Mouse (Mus musculus): ENCODE data around the gene Il6ra. TPM values are rescaled to one million over a fixed set of nuclear protein-coding genes. Genes with fewer than 3 reads are reported as not detected.

Il6ra gene
- polyA plus RNA-seq, 1 experiment, result 2.4 TPM

GRCm38 (mm10) chr3:89862182-89862761, 50.7 kb downstream of the Il6ra start:
- H3K4me3 ChIP-seq (ENCODE audit: insufficient read depth, low read length), result no peak overlapping the region
- H3K4me1 ChIP-seq (ENCODE audit: control insufficient read depth, insufficient read depth, low read length), result peaks cover 6% of the 10 kb centered on the region
- TF ChIP-seq POLR2A (IDR thresholded peaks at IDR 0.05; ENCODE audit: extremely low read depth, insufficient read depth, low read length) (no peak), CTCF (IDR thresholded peaks at IDR 0.05; ENCODE audit: extremely low read depth, insufficient read depth, low read length) (no peak)
- H3K27ac ChIP-seq (ENCODE audit: insufficient read depth, low read length), result no peak overlapping the region

- Histone ChIP-seq H3K4me3 (ENCODE audit: insufficient read depth, low read length) (no peak overlapping the region), H3K4me1 (ENCODE audit: control insufficient read depth, insufficient read depth, low read length) (peaks cover 6% of the 10 kb centered on the region), H3K27ac (ENCODE audit: insufficient read depth, low read length) (no peak overlapping the region; the same call in 1 of the 2 replicates)
- no peak for TF ChIP-seq CTCF (IDR thresholded peaks at IDR 0.05; ENCODE audit: extremely low read depth, insufficient read depth, low read length)
- TF ChIP-seq POLR2A (IDR thresholded peaks at IDR 0.05; ENCODE audit: extremely low read depth, insufficient read depth, low read length), result no peak
Observed at GRCm38 (mm10) chr3:89861070-89861469, 51.9 kb downstream of the Il6ra start.

GRCm38 (mm10) chr3:89860343-89860742, 52.7 kb downstream of the Il6ra start:
- no peak overlapping the region for H3K4me3 ChIP-seq (ENCODE audit: insufficient read depth, low read length)
- H3K27ac ChIP-seq (ENCODE audit: insufficient read depth, low read length), result no peak overlapping the region
- peaks cover 4% of the 10 kb centered on the region; the same call in 1 of the 2 replicates for H3K4me1 ChIP-seq (ENCODE audit: control insufficient read depth, insufficient read depth, low read length)
- no peak for TF ChIP-seq POLR2A (IDR thresholded peaks at IDR 0.05; ENCODE audit: extremely low read depth, insufficient read depth, low read length)
- TF ChIP-seq CTCF (IDR thresholded peaks at IDR 0.05; ENCODE audit: extremely low read depth, insufficient read depth, low read length), result no peak

GRCm38 (mm10) chr3:89859936-89860335, 53.1 kb downstream of the Il6ra start:
- H3K27ac ChIP-seq (ENCODE audit: insufficient read depth, low read length), result no peak overlapping the region
- peaks cover 4% of the 10 kb centered on the region; the same call in 1 of the 2 replicates for H3K4me1 ChIP-seq (ENCODE audit: control insufficient read depth, insufficient read depth, low read length)
- H3K4me3 ChIP-seq (ENCODE audit: insufficient read depth, low read length), result no peak overlapping the region
- TF ChIP-seq CTCF (IDR thresholded peaks at IDR 0.05; ENCODE audit: extremely low read depth, insufficient read depth, low read length) (no peak), POLR2A (IDR thresholded peaks at IDR 0.05; ENCODE audit: extremely low read depth, insufficient read depth, low read length) (no peak)

- TF ChIP-seq CTCF (IDR thresholded peaks at IDR 0.05; ENCODE audit: extremely low read depth, insufficient read depth, low read length) (no peak), POLR2A (IDR thresholded peaks at IDR 0.05; ENCODE audit: extremely low read depth, insufficient read depth, low read length) (peak; percentile 44; the same call in 1 of the 2 replicates)
- H3K27ac ChIP-seq (ENCODE audit: insufficient read depth, low read length), result no peak overlapping the region
- peaks cover 4% of the 10 kb centered on the region; the same call in 1 of the 2 replicates for H3K4me1 ChIP-seq (ENCODE audit: control insufficient read depth, insufficient read depth, low read length)
- no peak overlapping the region for H3K4me3 ChIP-seq (ENCODE audit: insufficient read depth, low read length)
Observed at GRCm38 (mm10) chr3:89858888-89859287, 54.1 kb downstream of the Il6ra start.

GRCm38 (mm10) chr3:89858123-89858522, 54.9 kb downstream of the Il6ra start:
- TF ChIP-seq POLR2A (IDR thresholded peaks at IDR 0.05; ENCODE audit: extremely low read depth, insufficient read depth, low read length) (no peak), CTCF (IDR thresholded peaks at IDR 0.05; ENCODE audit: extremely low read depth, insufficient read depth, low read length) (peak; percentile 59)
- no peak overlapping the region for H3K4me3 ChIP-seq (ENCODE audit: insufficient read depth, low read length)
- no peak overlapping the region for H3K27ac ChIP-seq (ENCODE audit: insufficient read depth, low read length)
- peaks cover 4% of the 10 kb centered on the region; the same call in 1 of the 2 replicates for H3K4me1 ChIP-seq (ENCODE audit: control insufficient read depth, insufficient read depth, low read length)

- no peak overlapping the region for H3K4me3 ChIP-seq (ENCODE audit: insufficient read depth, low read length)
- H3K27ac ChIP-seq (ENCODE audit: insufficient read depth, low read length), result no peak overlapping the region
- no peak for TF ChIP-seq POLR2A (IDR thresholded peaks at IDR 0.05; ENCODE audit: extremely low read depth, insufficient read depth, low read length)
- no peak for TF ChIP-seq CTCF (IDR thresholded peaks at IDR 0.05; ENCODE audit: extremely low read depth, insufficient read depth, low read length)
- H3K4me1 ChIP-seq (ENCODE audit: control insufficient read depth, insufficient read depth, low read length), result peaks cover 4% of the 10 kb centered on the region; the same call in 1 of the 2 replicates
Observed at GRCm38 (mm10) chr3:89857353-89857752, 55.6 kb downstream of the Il6ra start.

- Histone ChIP-seq H3K4me1 (ENCODE audit: control insufficient read depth, insufficient read depth, low read length) (peaks cover 1% of the 10 kb centered on the region; the same call in 1 of the 2 replicates), H3K4me3 (ENCODE audit: insufficient read depth, low read length) (no peak overlapping the region), H3K27ac (ENCODE audit: insufficient read depth, low read length) (peak overlapping the region; percentile 66)
- TF ChIP-seq POLR2A (IDR thresholded peaks at IDR 0.05; ENCODE audit: extremely low read depth, insufficient read depth, low read length), result no peak
- TF ChIP-seq CTCF (IDR thresholded peaks at IDR 0.05; ENCODE audit: extremely low read depth, insufficient read depth, low read length), result no peak
Observed at GRCm38 (mm10) chr3:89853752-89854151, 59.2 kb downstream of the Il6ra start.

- H3K4me1 ChIP-seq (ENCODE audit: control insufficient read depth, insufficient read depth, low read length), result no peaks in the 10 kb centered on the region
- TF ChIP-seq CTCF (IDR thresholded peaks at IDR 0.05; ENCODE audit: extremely low read depth, insufficient read depth, low read length), result no peak
- no peak for TF ChIP-seq POLR2A (IDR thresholded peaks at IDR 0.05; ENCODE audit: extremely low read depth, insufficient read depth, low read length)
- H3K4me3 ChIP-seq (ENCODE audit: insufficient read depth, low read length), result no peak overlapping the region
- H3K27ac ChIP-seq (ENCODE audit: insufficient read depth, low read length), result no peak overlapping the region
Observed at GRCm38 (mm10) chr3:89848083-89848482, 64.9 kb downstream of the Il6ra start.

GRCm38 (mm10) chr3:89847596-89847995, 65.4 kb downstream of the Il6ra start:
- no peak overlapping the region for H3K27ac ChIP-seq (ENCODE audit: insufficient read depth, low read length)
- TF ChIP-seq CTCF (IDR thresholded peaks at IDR 0.05; ENCODE audit: extremely low read depth, insufficient read depth, low read length), result no peak
- H3K4me3 ChIP-seq (ENCODE audit: insufficient read depth, low read length), result no peak overlapping the region
- H3K4me1 ChIP-seq (ENCODE audit: control insufficient read depth, insufficient read depth, low read length), result no peaks in the 10 kb centered on the region
